Mouse (Mus musculus): ENCODE results near the gene Vmn2r73.
"Not testable (repeated sequence)": the region's sequence is repeated elsewhere in the genome, so short reads cannot be mapped to it uniquely, and the experiment has no call there.

The Vmn2r73 gene

DNA sequence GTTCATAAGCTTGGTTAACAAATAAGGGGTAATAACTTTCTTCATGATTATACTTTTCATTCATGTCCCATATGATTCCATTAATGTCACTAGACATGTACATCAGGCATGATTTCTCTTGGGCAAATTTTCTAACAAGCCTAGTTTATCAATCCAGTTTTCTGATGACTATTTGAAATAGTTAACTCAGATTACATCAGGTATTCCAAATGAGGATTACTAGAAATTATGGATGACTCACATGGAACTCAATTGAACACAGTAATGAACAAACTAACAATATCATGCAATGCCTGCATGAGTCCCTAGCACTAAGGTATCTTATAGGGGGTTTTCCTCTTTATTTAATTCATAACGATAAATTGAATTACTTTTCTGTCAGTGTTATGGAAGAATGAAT lies at the start of gene Vmn2r73:
Gene Vmn2r73, minus strand, starts transcription at position 101 of the 400 bp plus-strand sequence.
- no peak for DNase-seq

- DNase-seq: no peak
These were observed 35.7 kb downstream of the Vmn2r73 start for GRCm38 (mm10) chr7:85840090-85840948.

DNA sequence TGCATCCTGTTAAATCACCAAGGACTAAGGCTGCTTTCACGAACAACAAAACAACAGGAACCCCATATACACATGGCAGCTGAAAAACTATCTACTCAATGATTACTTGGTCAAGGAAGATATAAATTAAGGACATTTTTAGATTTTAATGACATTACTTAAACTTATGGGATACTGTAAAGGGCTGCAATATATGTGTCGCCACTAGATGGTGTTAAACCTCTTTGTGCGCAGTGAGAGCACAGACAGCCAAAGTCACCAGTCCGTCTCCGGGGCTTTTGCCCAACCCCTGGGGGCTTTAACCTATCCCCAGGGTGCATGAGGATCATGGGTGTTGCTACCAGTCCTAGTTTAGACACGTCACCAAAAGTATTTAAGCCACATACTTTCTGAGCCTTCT lies 58.0 kb downstream of the Vmn2r73 start:
- DNase-seq: not testable (repeated sequence)

Measured in kidney, adult 8-10 months (tissue).